ENCODE assay signal across 1 mouse cellular context in the genomic region with DNA sequence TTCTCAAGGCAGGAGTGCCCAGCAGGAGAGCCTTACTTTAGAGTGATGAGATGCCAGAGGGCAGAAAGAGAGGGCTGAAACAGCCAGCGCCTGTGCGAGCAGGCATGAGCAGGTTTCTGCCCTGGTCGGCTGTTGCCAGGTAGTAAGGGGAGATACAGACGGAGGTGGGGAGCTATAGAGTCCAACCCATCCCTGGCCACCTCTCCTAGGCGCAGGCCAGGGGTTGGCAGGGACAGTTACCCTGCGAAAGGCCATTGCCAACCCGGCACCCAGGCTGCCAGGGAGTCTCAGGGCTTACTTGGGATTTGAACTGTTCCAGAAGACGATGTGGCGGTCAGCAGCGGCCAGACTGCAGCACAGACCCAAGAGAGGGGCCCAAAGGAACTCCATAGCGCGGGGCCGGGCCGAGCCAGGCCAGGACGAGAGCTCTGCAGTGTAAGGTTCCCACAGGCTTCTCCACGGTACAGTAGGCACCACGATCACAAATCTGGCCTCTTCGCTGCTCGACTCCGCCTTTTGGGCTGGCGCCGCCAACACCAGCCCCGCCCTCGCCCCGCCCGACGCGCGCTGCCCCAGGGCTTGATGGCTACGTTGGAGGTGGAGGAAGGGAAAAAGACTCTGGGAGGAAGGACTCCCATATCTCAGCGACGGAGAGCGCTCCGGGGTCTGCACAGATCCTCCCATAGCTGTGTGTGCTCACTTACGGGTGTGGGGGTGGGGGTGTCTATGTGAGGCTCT.
TF ChIP-seq lines count a peak whose summit lies in the region.

No protein-coding gene starts in this region.

TF ChIP-seq in CH12.LX, 34 proteins besides CTCF, POLR2A, EP300 and RAD21 (continued from another document):
- TF ChIP-seq SMC3 (IDR thresholded peaks at IDR 0.05; ENCODE audit: low read depth, low read length) (no peak), CHD2 (IDR thresholded peaks at IDR 0.05; ENCODE audit: low read length) (0 out of 2 replicates have a peak, but pooled peaks have one; percentile 27), TCF12 (IDR thresholded peaks at IDR 0.05; ENCODE audit: low read depth, low read length) (peak; percentile 60; the same call in 1 of the 2 replicates), MXI1 (IDR thresholded peaks at IDR 0.05; ENCODE audit: low read depth, low read length) (0 out of 2 replicates have a peak, but pooled peaks have one; percentile 29)
